Mouse (Mus musculus) megakaryocyte, embryonic 14.5 days (primary cell): ENCODE measurements around the gene Fez2.

Experiments
- FLI1 ChIP-seq: IDR thresholded peaks from 2 replicates; pipeline ENCODE4 v1.6.1; 2012; ENCODE audit warnings: low read length, inconsistent platforms, mixed read lengths
- GATA1 ChIP-seq: IDR thresholded peaks from 3 replicates; pipeline ENCODE4 v1.6.1; 2012; ENCODE audit warnings: mixed read lengths, low read length, inconsistent platforms, borderline replicate concordance

GRCm38 (mm10) chr17:78347111-78347801, 70.7 kb downstream of the Fez2 start:
- no peak for TF ChIP-seq FLI1
- no peak for TF ChIP-seq GATA1
